Mouse (Mus musculus): ENCODE measurements around the gene Ist1.

Gene Ist1

GRCm38 (mm10) chr8:109681535-109681934 lies 11.5 kb downstream of the Ist1 start:
- DNase-seq, result no peak

GRCm38 (mm10) chr8:109675896-109676643 lies 17.0 kb downstream of the Ist1 start:
- no peak for DNase-seq

- DNase-seq, result peak; percentile 25 to 27
These were observed 19.5 kb downstream of the Ist1 start for GRCm38 (mm10) chr8:109673596-109673995.

- DNase-seq, result no peak
These were observed 20.4 kb downstream of the Ist1 start for GRCm38 (mm10) chr8:109672656-109673055.

- DNase-seq, result no peak
These were observed 26.4 kb downstream of the Ist1 start for GRCm38 (mm10) chr8:109666616-109667015.

GRCm38 (mm10) chr8:109662328-109662727 lies 30.7 kb downstream of the Ist1 start:
- no peak for DNase-seq

GRCm38 (mm10) chr8:109656860-109657259 lies 36.2 kb downstream of the Ist1 start:
- DNase-seq, result no peak

- no peak for DNase-seq
These were observed 42.3 kb downstream of the Ist1 start for GRCm38 (mm10) chr8:109650801-109651200.

GRCm38 (mm10) chr8:109648469-109648868 lies 44.6 kb downstream of the Ist1 start:
- DNase-seq, result peak; percentile 11 to 25

GRCm38 (mm10) chr8:109647331-109647730 lies 45.7 kb downstream of the Ist1 start:
- no peak for DNase-seq

GRCm38 (mm10) chr8:109641236-109641635 lies 51.8 kb downstream of the Ist1 start:
- no peak for DNase-seq

GRCm38 (mm10) chr8:109640410-109640809 lies 52.6 kb downstream of the Ist1 start:
- DNase-seq, result peak; percentile 14 to 22

GRCm38 (mm10) chr8:109638851-109639250 lies 54.2 kb downstream of the Ist1 start:
- no peak for DNase-seq

GRCm38 (mm10) chr8:109635146-109635545 lies 57.9 kb downstream of the Ist1 start:
- DNase-seq, result no peak

- no peak for DNase-seq
These were observed 60.6 kb downstream of the Ist1 start for GRCm38 (mm10) chr8:109632498-109632897.

GRCm38 (mm10) chr8:109628638-109629037 lies 64.4 kb downstream of the Ist1 start:
- no peak for DNase-seq
